Mouse (Mus musculus) T-helper 2 cell (primary cell): ENCODE results near the gene Tha1.
"Not testable (repeated sequence)": the region's sequence is repeated elsewhere in the genome, so short reads cannot be mapped to it uniquely, and the experiment has no call there.

Source experiments
- in situ Hi-C: fragments of 300-600 bp; cut with MboI, MseI; formaldehyde crosslinking; loops from one replicate; pipeline ENCODE4 v1.15.1; 2025; ENCODE audit warnings: high pct_unique_total_duplicates

Gene Tha1

GRCm38 (mm10) chr11:117852875-117853274 lies 20.4 kb downstream of the Tha1 start:
- in situ Hi-C loops, result no loop called here

DNA sequence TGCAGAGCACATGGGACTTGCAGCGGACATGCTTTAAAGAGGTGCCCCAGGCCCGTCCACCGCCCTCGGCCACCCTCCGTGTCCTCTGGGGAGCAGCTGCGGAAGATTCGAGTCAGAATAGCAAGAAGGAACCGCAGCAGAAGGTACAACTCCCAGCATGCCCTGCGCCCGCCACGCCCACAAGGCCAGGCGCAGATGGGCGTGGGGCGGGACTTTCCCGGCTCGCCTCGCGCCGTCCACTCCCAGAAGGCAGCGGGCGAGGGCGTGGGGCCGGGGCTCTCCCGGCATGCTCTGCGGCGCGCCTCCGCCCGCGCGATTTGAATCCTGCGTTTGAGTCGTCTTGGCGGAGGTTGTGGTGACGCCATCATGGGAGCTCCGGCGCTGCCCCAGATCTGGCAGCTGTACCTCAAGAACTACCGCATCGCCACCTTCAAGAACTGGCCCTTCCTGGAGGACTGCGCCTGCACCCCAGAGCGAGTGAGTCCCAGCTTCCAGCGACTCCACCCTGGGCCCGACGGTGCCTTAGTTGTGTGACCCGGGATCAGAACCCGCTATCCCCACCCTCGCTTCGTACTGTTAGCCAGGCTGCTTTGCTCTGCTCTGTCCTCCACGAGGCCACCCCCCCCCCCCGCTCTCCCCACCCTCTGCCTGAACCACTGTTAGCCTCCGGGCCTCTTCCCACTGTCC lies 24.2 kb downstream of the Tha1 start, which contains the start of gene Birc5:
TSS of gene Birc5 (plus strand) at position 267 of the 687 bp plus-strand sequence.
- in situ Hi-C loops, result no loop called here

GRCm38 (mm10) chr11:117848271-117848984 lies 24.9 kb downstream of the Tha1 start:
- in situ Hi-C loops, result no loop called here

- in situ Hi-C loops, result no loop called here
These were observed 25.6 kb downstream of the Tha1 start for GRCm38 (mm10) chr11:117847593-117848215.

DNA sequence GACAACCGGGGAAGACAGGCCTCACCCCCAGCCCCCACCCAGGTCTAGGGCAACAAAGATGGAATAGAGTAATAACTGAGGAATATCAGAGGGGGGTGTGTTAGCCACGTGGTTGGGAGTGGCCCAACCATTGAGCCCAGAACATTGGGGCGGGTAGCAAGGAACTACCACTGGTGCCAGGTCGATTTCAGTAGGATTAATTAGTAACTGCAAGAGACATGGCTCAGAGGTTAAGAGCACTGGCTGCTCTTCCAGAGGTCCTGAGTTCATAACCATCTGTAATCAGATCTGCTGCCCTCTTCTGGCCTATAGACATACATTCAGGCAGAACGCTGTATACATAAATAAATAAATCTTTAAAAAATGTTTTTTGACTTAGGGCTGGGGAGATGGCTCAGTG lies 26.6 kb downstream of the Tha1 start:
- in situ Hi-C loops, result no loop called here

DNA sequence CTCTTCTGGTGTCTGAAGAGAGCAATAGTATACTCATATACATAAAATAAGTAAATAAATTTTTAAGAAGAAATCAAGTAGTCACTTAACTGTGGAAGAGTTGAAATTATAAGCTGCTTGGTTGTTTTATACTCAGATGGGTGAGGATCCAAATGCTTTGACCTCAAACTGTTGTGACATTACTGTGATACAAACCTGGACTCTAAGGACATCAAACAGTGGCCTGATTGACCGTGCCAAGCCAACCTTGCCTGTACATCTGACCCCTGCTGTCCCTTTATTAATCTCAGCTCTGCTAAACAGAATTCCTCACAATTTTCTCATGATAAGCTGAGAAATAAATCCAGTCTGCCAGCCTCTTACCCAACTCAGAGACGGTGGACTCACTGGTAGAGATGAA lies 27.6 kb downstream of the Tha1 start:
- in situ Hi-C loops, result no loop called here

DNA sequence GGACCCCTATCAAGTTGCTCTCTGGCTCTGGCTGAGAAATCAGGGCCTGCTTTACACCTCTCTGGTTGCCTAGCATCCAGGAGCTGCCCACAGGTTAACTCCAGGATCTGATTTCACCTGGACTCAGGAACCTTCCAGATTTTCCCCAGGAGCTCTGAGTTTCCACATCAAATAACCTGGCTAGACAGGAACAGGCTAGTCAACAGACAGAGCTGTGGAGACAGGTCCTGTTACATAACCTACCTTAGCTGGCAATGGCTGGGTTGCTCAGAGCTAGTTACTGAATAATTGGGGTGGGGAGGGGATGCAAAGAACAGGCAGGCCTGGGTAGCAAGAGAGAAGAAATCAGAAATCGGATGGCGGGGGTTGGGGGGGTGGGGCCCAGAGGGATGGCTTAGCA lies 28.3 kb downstream of the Tha1 start:
- in situ Hi-C loops, result loop anchor here (5.0 kb wide), 1 partner anchor 32 kb away; no protein-coding TSS in a partner anchor

- in situ Hi-C loops, result loop anchor here (5.0 kb wide), 1 partner anchor 34 kb away; no protein-coding TSS in a partner anchor
These were observed 29.8 kb downstream of the Tha1 start for GRCm38 (mm10) chr11:117843434-117843833.

DNA sequence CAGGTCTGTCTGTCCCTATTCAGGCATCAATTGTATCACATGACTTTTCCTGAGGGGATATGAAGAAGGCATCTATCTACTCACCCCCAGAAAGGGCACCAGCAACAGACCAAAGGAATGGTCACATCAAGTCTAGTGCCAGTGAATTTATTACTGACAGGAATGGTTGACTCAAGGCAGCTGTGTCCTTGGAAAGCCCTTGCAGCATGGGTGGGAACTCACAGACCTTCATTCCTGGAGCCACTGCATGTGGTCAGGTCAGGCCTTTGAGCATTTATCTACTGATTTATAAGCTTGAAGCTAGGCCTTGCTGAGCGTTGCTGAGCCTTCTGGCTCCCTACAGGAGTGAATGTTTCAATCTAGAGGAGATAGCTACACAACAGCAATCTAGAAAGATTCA lies 32.4 kb downstream of the Tha1 start:
- in situ Hi-C loops, result loop anchor here (5.0 kb wide), 1 partner anchor 36 kb away; no protein-coding TSS in a partner anchor

- in situ Hi-C loops, result no loop called here
These were observed 34.3 kb downstream of the Tha1 start for GRCm38 (mm10) chr11:117839021-117839420.

DNA sequence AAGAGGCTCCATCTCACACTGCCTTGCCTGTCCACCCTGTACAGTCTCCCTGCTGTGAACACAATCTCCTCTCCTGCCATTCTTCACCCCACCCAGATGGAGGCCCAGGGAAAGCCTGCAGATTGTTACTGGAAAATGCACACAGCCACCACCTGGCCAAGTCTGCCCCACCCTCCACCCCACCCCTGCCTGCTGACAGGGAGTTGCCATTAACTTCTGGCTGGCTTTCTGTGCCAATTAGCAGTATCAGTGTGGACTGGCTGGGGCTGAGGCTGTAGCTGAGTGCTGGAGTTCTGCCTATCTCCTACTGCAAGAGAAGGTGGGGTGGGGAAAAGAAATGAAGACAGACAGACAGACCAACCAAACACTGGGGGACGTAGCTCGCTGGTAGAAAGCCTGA lies 34.7 kb downstream of the Tha1 start:
- in situ Hi-C loops, result no loop called here

DNA sequence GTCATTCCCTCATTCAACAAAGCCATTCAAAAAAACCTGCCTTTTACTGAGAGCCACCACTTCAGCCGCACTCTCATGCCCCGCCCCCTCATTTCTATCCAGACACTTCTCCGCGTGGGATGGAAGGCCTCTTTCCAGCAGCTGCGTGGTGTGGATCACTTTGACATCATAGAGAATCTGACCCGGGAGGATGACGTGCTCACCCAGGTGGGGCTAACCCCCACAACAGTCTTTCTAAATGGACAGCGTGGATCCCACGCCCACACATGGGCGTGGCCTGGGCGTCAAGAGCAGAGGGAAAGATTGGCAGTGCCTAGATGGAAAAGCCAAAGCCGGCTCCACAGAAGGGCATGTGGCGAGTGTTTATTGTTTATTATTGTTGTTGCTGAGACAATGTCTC lies 37.0 kb downstream of the Tha1 start:
- in situ Hi-C loops, result no loop called here

DNA sequence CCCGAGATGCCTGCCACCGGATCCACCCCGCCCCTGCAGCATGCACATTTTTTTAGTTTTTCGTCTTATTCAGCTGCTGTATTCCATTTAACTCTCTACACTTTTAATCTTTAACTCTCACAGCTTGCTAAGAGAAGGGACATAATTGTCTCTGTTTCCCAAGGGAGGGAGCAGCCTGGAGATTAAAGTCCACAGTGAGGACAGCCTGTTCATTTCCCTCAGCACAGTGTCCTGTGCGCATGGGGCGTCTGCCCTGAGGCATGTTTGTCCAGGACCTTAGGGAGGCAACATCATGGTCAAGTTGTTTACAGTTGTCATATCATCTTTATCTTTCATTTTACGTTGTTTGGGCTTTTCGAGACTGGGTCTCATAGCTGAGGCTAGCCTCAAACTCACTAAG lies 39.2 kb downstream of the Tha1 start:
- in situ Hi-C loops, result no loop called here

- in situ Hi-C loops, result not testable (repeated sequence)
These were observed 39.8 kb downstream of the Tha1 start for GRCm38 (mm10) chr11:117833509-117833908.

DNA sequence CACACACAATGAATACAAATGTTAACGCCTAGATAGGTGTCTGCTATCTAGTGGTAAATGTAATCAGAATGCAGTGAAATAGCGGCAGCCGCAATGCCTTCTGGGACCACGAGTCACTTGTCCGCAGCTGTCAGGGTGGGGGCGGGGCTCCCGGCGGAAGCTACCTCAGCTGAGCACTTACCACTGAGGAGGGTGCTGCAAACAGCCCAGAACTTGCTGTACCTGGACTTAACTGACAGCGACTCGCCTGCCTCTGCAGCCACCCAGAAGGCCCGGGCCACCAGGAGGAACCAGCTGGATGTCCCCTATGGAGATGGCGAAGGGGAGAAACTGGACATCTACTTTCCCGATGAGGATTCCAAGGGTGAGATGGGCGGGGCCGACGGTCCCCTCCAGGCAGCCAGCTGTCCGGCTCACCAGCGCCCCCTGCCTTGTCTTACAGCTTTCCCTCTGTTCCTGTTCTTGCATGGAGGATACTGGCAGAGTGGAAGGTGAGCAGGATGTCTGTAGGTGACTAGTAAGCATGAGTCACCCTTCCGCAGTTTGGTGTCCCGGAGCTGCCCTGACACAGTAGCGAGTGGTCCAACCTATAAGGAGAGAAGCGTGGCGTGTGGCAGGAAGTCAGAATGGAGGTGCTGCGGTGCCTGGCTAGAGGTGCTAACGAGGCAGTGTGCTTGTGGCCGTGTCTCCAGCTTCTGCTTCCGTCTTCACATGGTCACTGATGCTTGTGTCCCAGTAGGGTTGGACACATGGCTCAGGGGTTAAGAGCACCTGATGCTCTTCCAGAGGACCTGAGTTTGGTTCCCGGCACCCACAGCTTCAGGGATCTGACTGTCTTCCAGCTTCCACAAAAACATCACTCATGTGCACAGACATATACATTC lies 41.0 kb downstream of the Tha1 start:
- in situ Hi-C loops, result no loop called here

DNA sequence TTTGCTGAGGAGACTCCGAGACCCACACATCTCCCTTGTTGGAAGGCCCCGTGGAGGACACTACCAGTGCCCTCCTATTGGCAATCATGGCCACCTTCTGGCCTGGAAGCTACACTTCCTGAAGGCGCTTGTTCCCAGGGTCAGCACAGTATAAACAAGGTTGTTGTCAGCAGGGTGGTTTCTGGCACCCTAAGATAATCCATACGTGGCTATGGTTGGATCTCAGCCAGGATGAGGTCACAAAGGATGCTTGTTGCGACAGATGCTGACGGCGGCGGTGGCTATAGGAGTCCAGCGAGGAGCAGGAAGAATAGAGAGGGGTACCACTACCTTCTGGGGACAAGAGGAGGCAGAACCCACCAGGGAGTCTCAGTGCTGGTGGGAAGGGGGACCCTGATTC lies 42.9 kb downstream of the Tha1 start:
- in situ Hi-C loops, result no loop called here

- in situ Hi-C loops, result no loop called here
These were observed 43.5 kb downstream of the Tha1 start for GRCm38 (mm10) chr11:117829671-117830215.

- in situ Hi-C loops, result no loop called here
These were observed 44.2 kb downstream of the Tha1 start for GRCm38 (mm10) chr11:117828888-117829604.

- in situ Hi-C loops, result no loop called here
These were observed 45.0 kb downstream of the Tha1 start for GRCm38 (mm10) chr11:117828149-117828887.

- in situ Hi-C loops, result no loop called here
These were observed 45.9 kb downstream of the Tha1 start for GRCm38 (mm10) chr11:117827386-117827785.
